Mouse (Mus musculus): ENCODE data around the gene Nacad. TPM values are rescaled to one million over a fixed set of nuclear protein-coding genes. Genes with fewer than 3 reads are reported as not detected.
A peak's percentile ranks its signal among the peaks of the same experiment; 100 is the strongest.

The Nacad gene
- polyA plus RNA-seq, 1 experiment from 2014 or later = 1.5 TPM

- no peak overlapping the region for H3K27ac ChIP-seq
- H3K4me3 ChIP-seq (replicated peaks) = no peak overlapping the region
- H3K9me3 ChIP-seq = no peaks in the 10 kb centered on the region
- H3K9ac ChIP-seq (replicated peaks) = no peak overlapping the region
- peaks cover 21% of the 10 kb centered on the region for H3K36me3 ChIP-seq
- WGBS = 93% methylated on average over 4 of the region's 4 CpGs
- no peak for ATAC-seq (ENCODE audit: insufficient number of reproducible peaks, insufficient read depth, low FRiP score, low TSS enrichment, low read depth)
- H3K4me2 ChIP-seq = no peak overlapping the region
- H3K4me1 ChIP-seq (replicated peaks) = peaks cover 24% of the 10 kb centered on the region
- no peaks in the 10 kb centered on the region for H3K27me3 ChIP-seq
Observed at GRCm38 (mm10) chr11:6627731-6628130, 21.9 kb upstream of the Nacad start.

- ATAC-seq (ENCODE audit: insufficient number of reproducible peaks, insufficient read depth, low FRiP score, low TSS enrichment, low read depth) = peak; percentile 16; the same call in 1 of the 2 replicates
- peaks cover 35% of the 10 kb centered on the region for H3K36me3 ChIP-seq
- no peaks in the 10 kb centered on the region for H3K9me3 ChIP-seq
- WGBS = 12% methylated on average over 16 of the region's 16 CpGs
- peak overlapping the region; percentile 73 for H3K9ac ChIP-seq (replicated peaks)
- no peaks in the 10 kb centered on the region for H3K27me3 ChIP-seq
- H3K4me1 ChIP-seq (replicated peaks) = peaks cover 24% of the 10 kb centered on the region
- H3K4me2 ChIP-seq = peak overlapping the region; percentile 72
- peak overlapping the region; percentile 91 for H3K27ac ChIP-seq
- H3K4me3 ChIP-seq (replicated peaks) = peak overlapping the region; percentile 72
Observed at GRCm38 (mm10) chr11:6626388-6626772, 20.5 kb upstream of the Nacad start.

- Histone ChIP-seq H3K4me3 (replicated peaks) (peak within 1 kb of the TSS; percentile 72), H3K36me3 (peaks cover 41% of the 10 kb centered on the region), H3K27ac (peak within 1 kb of the TSS; percentile 91), H3K9me3 (no peaks in the 10 kb centered on the region), H3K27me3 (no peaks in the 10 kb centered on the region), H3K4me1 (replicated peaks) (peaks cover 24% of the 10 kb centered on the region), H3K4me2 (peak within 1 kb of the TSS; percentile 72), H3K9ac (replicated peaks) (peak within 1 kb of the TSS; percentile 73)
- peak; percentile 93 for ATAC-seq (ENCODE audit: insufficient number of reproducible peaks, insufficient read depth, low FRiP score, low TSS enrichment, low read depth)
- under 1% methylated on average over 66 of the region's 66 CpGs for WGBS
Observed at GRCm38 (mm10) chr11:6625478-6626387, 19.9 kb upstream of the Nacad start, which contains the start of gene Tbrg4. Gene Tbrg4, minus strand, starts transcription at chr11:6626067.

GRCm38 (mm10) chr11:6624619-6625382 is 18.9 kb upstream of the Nacad start:
- ATAC-seq (ENCODE audit: insufficient number of reproducible peaks, insufficient read depth, low FRiP score, low TSS enrichment, low read depth) = no peak

GRCm38 (mm10) chr11:6623704-6624103 is 17.9 kb upstream of the Nacad start:
- Histone ChIP-seq H3K9me3 (no peaks in the 10 kb centered on the region), H3K27me3 (no peaks in the 10 kb centered on the region), H3K4me2 (0 out of 2 replicates have a peak overlapping the region, but pooled peaks have one; percentile 72), H3K4me3 (replicated peaks) (no peak overlapping the region), H3K9ac (replicated peaks) (no peak overlapping the region), H3K27ac (no peak overlapping the region), H3K4me1 (replicated peaks) (peaks cover 24% of the 10 kb centered on the region), H3K36me3 (peaks cover 62% of the 10 kb centered on the region)
- WGBS = 91% methylated on average over 10 of the region's 10 CpGs
- no peak for ATAC-seq (ENCODE audit: insufficient number of reproducible peaks, insufficient read depth, low FRiP score, low TSS enrichment, low read depth)

More at GRCm38 (mm10) chr11:6624619-6625382, 18.9 kb upstream of the Nacad start:
- no peaks in the 10 kb centered on the region for H3K27me3 ChIP-seq
- H3K4me1 ChIP-seq (replicated peaks) = peaks cover 24% of the 10 kb centered on the region
- 69% methylated on average over 14 of the region's 14 CpGs for WGBS
- peaks cover 51% of the 10 kb centered on the region for H3K36me3 ChIP-seq
- H3K4me3 ChIP-seq (replicated peaks) = peak overlapping the region; percentile 72
- H3K27ac ChIP-seq = no peak overlapping the region
- peak overlapping the region; percentile 72 for H3K4me2 ChIP-seq
- no peaks in the 10 kb centered on the region for H3K9me3 ChIP-seq
- H3K9ac ChIP-seq (replicated peaks) = peak overlapping the region; percentile 73

- no peaks in the 10 kb centered on the region for H3K27me3 ChIP-seq
- 90% methylated on average over 12 of the region's 12 CpGs for WGBS
- peaks cover 92% of the 10 kb centered on the region for H3K36me3 ChIP-seq
Observed at GRCm38 (mm10) chr11:6615250-6616205, 9.7 kb upstream of the Nacad start.

GRCm38 (mm10) chr11:6605021-6605481 is 802 bp downstream of the Nacad start:
- Histone ChIP-seq H3K4me1 (replicated peaks) (peaks cover 22% of the 10 kb centered on the region; the same call in 1 of the 2 replicates), H3K4me2 (peak overlapping the region; percentile 77), H3K4me3 (replicated peaks) (peak overlapping the region; percentile 45), H3K36me3 (no peaks in the 10 kb centered on the region), H3K9me3 (no peaks in the 10 kb centered on the region), H3K9ac (replicated peaks) (peak overlapping the region; percentile 47), H3K27ac (no peak overlapping the region), H3K27me3 (peaks cover 56% of the 10 kb centered on the region)
- no peak for ATAC-seq (ENCODE audit: insufficient number of reproducible peaks, insufficient read depth, low FRiP score, low TSS enrichment, low read depth)
- 23% methylated on average over 11 of the region's 13 CpGs for WGBS

More at GRCm38 (mm10) chr11:6615250-6616205, 9.7 kb upstream of the Nacad start:
- Histone ChIP-seq H3K9me3 (no peaks in the 10 kb centered on the region), H3K4me1 (replicated peaks) (no peaks in the 10 kb centered on the region), H3K4me2 (no peak overlapping the region), H3K4me3 (replicated peaks) (no peak overlapping the region), H3K27ac (no peak overlapping the region), H3K9ac (replicated peaks) (no peak overlapping the region)
- no peak for ATAC-seq (ENCODE audit: insufficient number of reproducible peaks, insufficient read depth, low FRiP score, low TSS enrichment, low read depth)

GRCm38 (mm10) chr11:6604604-6604936 is 1.3 kb downstream of the Nacad start:
- no peak for ATAC-seq (ENCODE audit: insufficient number of reproducible peaks, insufficient read depth, low FRiP score, low TSS enrichment, low read depth)
- Histone ChIP-seq H3K9me3 (no peaks in the 10 kb centered on the region), H3K9ac (replicated peaks) (no peak overlapping the region), H3K4me2 (peak overlapping the region; percentile 77), H3K4me1 (replicated peaks) (peaks cover 22% of the 10 kb centered on the region; the same call in 1 of the 2 replicates), H3K4me3 (replicated peaks) (no peak overlapping the region), H3K36me3 (no peaks in the 10 kb centered on the region), H3K27me3 (peaks cover 56% of the 10 kb centered on the region), H3K27ac (no peak overlapping the region)

- H3K27me3 ChIP-seq = peaks cover 56% of the 10 kb centered on the region
- no peaks in the 10 kb centered on the region for H3K36me3 ChIP-seq
- H3K4me1 ChIP-seq (replicated peaks) = peaks cover 26% of the 10 kb centered on the region
- WGBS = 28% methylated on average over 12 of the region's 12 CpGs
- H3K9me3 ChIP-seq = no peaks in the 10 kb centered on the region
- H3K4me3 ChIP-seq (replicated peaks) = no peak overlapping the region
- ATAC-seq (ENCODE audit: insufficient number of reproducible peaks, insufficient read depth, low FRiP score, low TSS enrichment, low read depth) = no peak
- H3K4me2 ChIP-seq = 0 out of 2 replicates have a peak overlapping the region, but pooled peaks have one; percentile 5
- no peak overlapping the region for H3K27ac ChIP-seq
- H3K9ac ChIP-seq (replicated peaks) = no peak overlapping the region
Observed at GRCm38 (mm10) chr11:6603887-6604603, 1.8 kb downstream of the Nacad start.

- H3K27me3 ChIP-seq = peaks cover 56% of the 10 kb centered on the region
- ATAC-seq (ENCODE audit: insufficient number of reproducible peaks, insufficient read depth, low FRiP score, low TSS enrichment, low read depth) = no peak
- no peak overlapping the region for H3K27ac ChIP-seq
- no peak overlapping the region for H3K4me3 ChIP-seq (replicated peaks)
- H3K9me3 ChIP-seq = no peaks in the 10 kb centered on the region
- H3K4me1 ChIP-seq (replicated peaks) = peaks cover 34% of the 10 kb centered on the region
- H3K9ac ChIP-seq (replicated peaks) = no peak overlapping the region
- peaks cover 3% of the 10 kb centered on the region; the same call in 1 of the 2 replicates for H3K36me3 ChIP-seq
- WGBS = 84% methylated on average over 9 of the region's 9 CpGs
- H3K4me2 ChIP-seq = no peak overlapping the region
Observed at GRCm38 (mm10) chr11:6603224-6603623, 2.6 kb downstream of the Nacad start.

Data from limb, embryonic 12.5 days (tissue).